9 mouse cellular contexts compared by ENCODE assay signal in genomic region chr5:147186001-147186431, GRCm38 (mm10). TPM values are rescaled to one million over a fixed set of nuclear protein-coding genes. Genes with fewer than 3 reads are reported as not detected.
DNase-seq lines count a peak whose midpoint lies in the region; ATAC-seq and TF ChIP-seq lines count a peak whose summit lies in the region.
"Had no signal": no experiment of that assay in that cellular context is flagged by ENCODE, and none has a peak within 500 bp of the region (broad histone marks: within the 10 kb centered on the region; RNA-seq: fewer than 3 reads in every experiment).

No protein-coding gene starts in this region.

- no peak for ATAC-seq in embryonic facial prominence, embryonic 12.5 days (ENCODE audit: insufficient number of reproducible peaks, insufficient read depth, low FRiP score, low TSS enrichment)
- ATAC-seq in hindbrain, embryonic 14.5 days (ENCODE audit: low FRiP score): no peak
- ATAC-seq in inflammation-experienced regulatory T-cells, adult 6 months: no peak

- TF ChIP-seq POLR2A in lung, adult 2 months (IDR thresholded peaks at IDR 0.05; ENCODE audit: borderline replicate concordance, extremely low read depth, low read depth, low read length): no peak

- DNase-seq in heart, adult 18-20 months: peak; percentile 14 to 32
- no peak for DNase-seq in heart, postnatal 25 days (ENCODE audit: low spot score)
- DNase-seq in ES-CJ7 (ENCODE audit: low read depth, low spot score): peak; percentile 75
- DNase-seq in hindbrain, embryonic 14.5 days (ENCODE audit: low spot score): no peak
- peak; percentile 16 for DNase-seq in lung, adult 2 months
- DNase-seq in retina, embryonic 14.5 days (ENCODE audit: low spot score): peak; percentile 65

- no peak for TF ChIP-seq CTCF in lung, adult 2 months (IDR thresholded peaks at IDR 0.05; ENCODE audit: insufficient read depth, low read length)

- no peak overlapping the region for H3K9ac ChIP-seq in embryonic facial prominence, embryonic 12.5 days
- no peak overlapping the region for H3K9ac ChIP-seq in hindbrain, embryonic 14.5 days

- no peak overlapping the region for H3K27ac ChIP-seq in embryonic facial prominence, embryonic 12.5 days
- H3K27ac ChIP-seq in hindbrain, embryonic 14.5 days: no peak overlapping the region

- H3K4me2 ChIP-seq in embryonic facial prominence, embryonic 12.5 days (replicated peaks): peak overlapping the region; percentile 40
- H3K4me2 ChIP-seq in hindbrain, embryonic 14.5 days (replicated peaks): peak overlapping the region; percentile 50

- intact Hi-C loops in heart, postnatal 25 days (cut with DNase I): no loop called here

- peaks cover 8% of the 10 kb centered on the region; the same call in 1 of the 2 replicates for H3K9me3 ChIP-seq in embryonic facial prominence, embryonic 12.5 days
- peaks cover 9% of the 10 kb centered on the region for H3K9me3 ChIP-seq in hindbrain, embryonic 14.5 days (ENCODE audit: control insufficient read depth, low read length)

- under 1% methylated on average over 25 of the region's 26 CpGs for WGBS in embryonic facial prominence, embryonic 12.5 days
- under 1% methylated on average over 24 of the region's 26 CpGs for WGBS in hindbrain, embryonic 14.5 days
- 1% methylated on average over 26 of the region's 26 CpGs for WGBS in lung, adult 2 months

- peaks cover 91% of the 10 kb centered on the region for H3K27me3 ChIP-seq in embryonic facial prominence, embryonic 12.5 days
- H3K27me3 ChIP-seq in hindbrain, embryonic 14.5 days (ENCODE audit: control insufficient read depth, insufficient read depth, low read length): peaks cover 78% of the 10 kb centered on the region

- H3K4me1 ChIP-seq in embryonic facial prominence, embryonic 12.5 days: peaks cover 14% of the 10 kb centered on the region
- H3K4me1 ChIP-seq in hindbrain, embryonic 14.5 days (replicated peaks; ENCODE audit: control insufficient read depth, insufficient read depth, low read length): peaks cover 9% of the 10 kb centered on the region; the same call in 1 of the 2 replicates
- peaks cover 9% of the 10 kb centered on the region for H3K4me1 ChIP-seq in lung, adult 2 months (ENCODE audit: control insufficient read depth, insufficient read depth, low read length)

- no peaks in the 10 kb centered on the region for H3K36me3 ChIP-seq in embryonic facial prominence, embryonic 12.5 days
- H3K36me3 ChIP-seq in hindbrain, embryonic 14.5 days (replicated peaks; ENCODE audit: control insufficient read depth, insufficient read depth): no peaks in the 10 kb centered on the region

- H3K4me3 ChIP-seq in embryonic facial prominence, embryonic 12.5 days: peak overlapping the region; percentile 14; the same call in 1 of the 2 replicates
- no peak overlapping the region for H3K4me3 ChIP-seq in hindbrain, embryonic 14.5 days (replicated peaks; ENCODE audit: low read length)
- H3K4me3 ChIP-seq in lung, adult 2 months (replicated peaks; ENCODE audit: extremely low read depth, low read depth, low read length): peak overlapping the region; percentile 31

RNA-seq across cellular contexts. Expression of gene Gsx1, which starts 2.5 kb away (rescaled TPM):
- not detected for total RNA-seq in heart, adult 18-20 months (2021)
- not detected for total RNA-seq in heart, postnatal 25 days (2021)
- 0.62 and 1.00 TPM in 2 replicates for polyA plus RNA-seq in embryonic facial prominence, embryonic 12.5 days (2016; fragmentation: Nextera tagmentation; extraction: Ambion mirVana)
- polyA plus RNA-seq in hindbrain, embryonic 14.5 days (2014; fragmentation: Nextera tagmentation; extraction: Ambion mirVana): 4.7 and 5.0 TPM in 2 replicates
- not detected in 2 replicates for polyA plus RNA-seq in lung, adult 2 months (2012; rRNA removed)
- polyA plus RNA-seq in inflammation-experienced regulatory T-cells, adult 6 months (2017; shearing (Covaris generic)): not detected
- total RNA-seq: MEL had no signal

Comparison
In these comparisons a context has a peak if more than half of its experiments do, and no peak if none do; other contexts are left out.
1. DNase-seq: peak in heart, adult 18-20 months (2 of 2), ES-CJ7 (single experiment), lung, adult 2 months (single experiment) and retina, embryonic 14.5 days (single experiment); none in heart, postnatal 25 days (single experiment) and hindbrain, embryonic 14.5 days (single experiment).